Mouse (Mus musculus) liver, embryonic 13.5 days (tissue): Measurements from ENCODE around the gene Ano4. TPM values are rescaled to one million over a fixed set of nuclear protein-coding genes. Genes with fewer than 3 reads are reported as not detected.
"Not testable (repeated sequence)": the region's sequence is repeated elsewhere in the genome, so short reads cannot be mapped to it uniquely, and the experiment has no call there.

Experiments
- ATAC-seq: fragments of 200-750 bp; cut with Nextera tagmentation; 2 replicates; pipeline ENCODE4 v1.8.0; 2017; ENCODE audit warnings: low read depth, mild to moderate bottlenecking, moderate number of reproducible peaks, moderate library complexity
- DNase-seq: peaks from one replicate; pipeline ENCODE4 v3.0.0; 2022
- H3K27ac ChIP-seq: fragments of 300-500 bp; sonication (generic); 2 replicates; pipeline ENCODE4 v1.5.1; 2015; ENCODE audit warnings: moderate library complexity, mild to moderate bottlenecking, inconsistent platforms
- H3K27me3 ChIP-seq: fragments of 300-500 bp; sonication (generic); 2 replicates; pipeline ENCODE4 v1.6.1; 2015; ENCODE audit warnings: mild to moderate bottlenecking, inconsistent platforms
- H3K36me3 ChIP-seq: fragments of 300-500 bp; sonication (generic); 2 replicates; pipeline ENCODE4 v1.6.1; 2015; ENCODE audit warnings: mild to moderate bottlenecking, inconsistent platforms
- H3K4me1 ChIP-seq: fragments of 300-500 bp; sonication (generic); replicated peaks from 2 replicates; pipeline ENCODE4 v1.6.1; 2015; ENCODE audit warnings: inconsistent platforms
- H3K4me2 ChIP-seq: fragments of 300-500 bp; sonication (generic); 2 replicates; pipeline ENCODE4 v1.6.1; 2015; ENCODE audit warnings: inconsistent platforms, mild to moderate bottlenecking, moderate library complexity
- H3K4me3 ChIP-seq: fragments of 300-500 bp; sonication (generic); replicated peaks from 2 replicates; pipeline ENCODE4 v1.5.1; 2015; ENCODE audit warnings: mild to moderate bottlenecking, inconsistent platforms
- H3K9ac ChIP-seq: fragments of 300-500 bp; sonication (generic); 2 replicates; pipeline ENCODE4 v1.6.1; 2015; ENCODE audit warnings: mild to moderate bottlenecking, inconsistent platforms
- H3K9me3 ChIP-seq: fragments of 300-500 bp; sonication (generic); replicated peaks from 2 replicates; pipeline ENCODE4 v1.6.1; 2016; ENCODE audit warnings: inconsistent platforms
- WGBS: fragments of 180-500 bp; shearing (Covaris S2); methylation state at CpG from one replicate; pipeline ENCODE4 v1.1.7; 2015; ENCODE audit not compliant: insufficient replicate concordance; 5-methylcytosine and 5-hydroxymethylcytosine counted together
- polyA plus RNA-seq: library from polyadenylated mRNA; unstranded; fragments of >200 nt; fragmentation: Nextera tagmentation; extraction: Ambion mirVana; gene quantifications from 2 replicates; pipeline ENCODE4 v1.2.1, GENCODE M21; 2015

Gene Ano4
- polyA plus RNA-seq, 1 experiment from 2014 or later: 0.18 TPM

DNA sequence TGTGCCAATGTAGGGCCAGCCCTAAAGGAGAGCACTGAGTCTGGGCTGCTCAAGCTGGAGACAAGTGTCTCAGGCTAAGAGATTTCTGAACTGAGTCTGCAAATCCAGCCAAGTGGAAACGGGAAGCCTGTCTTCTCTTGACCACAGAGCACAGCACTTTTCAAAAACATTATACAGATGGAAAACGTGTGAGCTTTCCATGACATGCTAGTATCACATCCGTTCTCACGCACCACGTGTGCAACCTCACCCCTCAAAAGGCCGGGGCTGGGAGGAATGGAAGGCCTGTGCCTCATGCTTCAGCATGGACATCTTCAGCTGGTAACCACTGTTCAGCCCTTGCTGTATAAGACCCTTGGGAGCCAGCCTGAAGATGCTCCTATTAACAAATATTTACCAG is 230.2 kb downstream of the Ano4 start:
- no peak overlapping the region for H3K27ac ChIP-seq
- H3K4me2 ChIP-seq: no peak overlapping the region
- no peak for DNase-seq
- no peaks in the 10 kb centered on the region for H3K9me3 ChIP-seq
- no peak overlapping the region for H3K4me3 ChIP-seq
- H3K9ac ChIP-seq: no peak overlapping the region
- H3K27me3 ChIP-seq: no peaks in the 10 kb centered on the region
- ATAC-seq: no peak
- no peaks in the 10 kb centered on the region for H3K36me3 ChIP-seq
- 67% methylated on average over 6 of the region's 6 CpGs for WGBS
- no peaks in the 10 kb centered on the region for H3K4me1 ChIP-seq

DNA sequence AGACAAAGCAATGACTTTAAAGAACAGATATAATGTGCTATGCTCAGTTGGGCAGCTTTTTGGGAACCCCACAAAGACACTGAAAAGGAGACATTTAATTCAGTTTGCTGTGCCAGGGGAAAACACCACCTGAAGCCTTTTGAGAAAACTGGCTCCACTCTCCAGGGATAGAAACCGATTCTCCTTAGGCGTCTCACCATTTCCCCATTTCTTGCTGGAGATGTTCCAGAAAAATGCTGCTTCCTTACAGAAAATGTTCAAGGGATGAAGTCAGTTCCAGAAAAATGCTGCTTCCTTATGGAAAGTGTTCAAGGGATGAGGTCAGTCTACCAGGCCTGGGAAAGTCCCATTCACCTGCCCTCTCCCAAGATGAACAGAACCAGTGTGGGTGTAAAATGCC is 233.1 kb downstream of the Ano4 start:
- Histone ChIP-seq H3K27me3 (no peaks in the 10 kb centered on the region), H3K4me1 (no peaks in the 10 kb centered on the region), H3K4me3 (no peak overlapping the region), H3K27ac (no peak overlapping the region), H3K9ac (no peak overlapping the region), H3K9me3 (no peaks in the 10 kb centered on the region), H3K4me2 (no peak overlapping the region), H3K36me3 (no peaks in the 10 kb centered on the region)
- DNase-seq (no peak), ATAC-seq (no peak)
- 72% methylated on average over 2 of the region's 2 CpGs for WGBS

- WGBS: 68% methylated on average over 1 of the region's 1 CpGs
- no peak overlapping the region for H3K27ac ChIP-seq
- H3K9me3 ChIP-seq: no peaks in the 10 kb centered on the region
- no peak for DNase-seq
- H3K27me3 ChIP-seq: no peaks in the 10 kb centered on the region
- no peak for ATAC-seq
- no peak overlapping the region for H3K9ac ChIP-seq
- no peak overlapping the region for H3K4me3 ChIP-seq
- no peak overlapping the region for H3K4me2 ChIP-seq
- H3K36me3 ChIP-seq: no peaks in the 10 kb centered on the region
- no peaks in the 10 kb centered on the region for H3K4me1 ChIP-seq
Measured at GRCm38 (mm10) chr10:89110917-89111316, 233.6 kb downstream of the Ano4 start.

DNA sequence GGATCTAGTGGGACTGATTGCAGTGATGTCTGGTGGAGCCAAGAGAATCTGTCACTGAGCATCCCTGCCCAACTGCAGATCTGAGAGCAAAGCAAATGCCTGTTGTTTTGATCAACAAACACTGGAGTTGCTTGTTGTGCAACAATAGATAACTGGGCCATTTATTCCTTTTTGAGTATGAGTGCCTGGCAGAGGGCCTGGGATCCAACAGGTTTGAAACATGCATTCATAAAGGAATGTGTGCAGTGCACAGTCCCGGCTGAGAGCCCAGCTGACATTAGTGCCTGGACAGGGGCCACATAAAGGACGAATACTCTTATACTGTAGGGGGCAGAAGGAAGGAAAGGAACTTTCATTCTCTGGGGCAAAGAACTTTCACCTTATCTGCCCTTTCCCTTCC is 241.0 kb downstream of the Ano4 start:
- ATAC-seq: no peak
- H3K4me2 ChIP-seq: no peak overlapping the region
- H3K9ac ChIP-seq: no peak overlapping the region
- no peak overlapping the region for H3K27ac ChIP-seq
- no peaks in the 10 kb centered on the region for H3K36me3 ChIP-seq
- no peaks in the 10 kb centered on the region for H3K9me3 ChIP-seq
- 56% methylated on average over 2 of the region's 2 CpGs for WGBS
- no peaks in the 10 kb centered on the region for H3K27me3 ChIP-seq
- DNase-seq: no peak
- no peak overlapping the region for H3K4me3 ChIP-seq
- H3K4me1 ChIP-seq: no peaks in the 10 kb centered on the region

- no peak overlapping the region for H3K4me2 ChIP-seq
- no peaks in the 10 kb centered on the region for H3K36me3 ChIP-seq
- DNase-seq: no peak
- H3K27ac ChIP-seq: no peak overlapping the region
- no peak overlapping the region for H3K4me3 ChIP-seq
- no peaks in the 10 kb centered on the region; the same call in 1 of the 2 replicates for H3K4me1 ChIP-seq
- no peaks in the 10 kb centered on the region for H3K27me3 ChIP-seq
- ATAC-seq: no peak
- 47% methylated on average over 7 of the region's 7 CpGs for WGBS
- no peak overlapping the region for H3K9ac ChIP-seq
- H3K9me3 ChIP-seq: no peaks in the 10 kb centered on the region
Measured at GRCm38 (mm10) chr10:89102025-89102424, 242.5 kb downstream of the Ano4 start.

GRCm38 (mm10) chr10:89098183-89098582 is 246.4 kb downstream of the Ano4 start:
- WGBS: 48% methylated on average over 4 of the region's 4 CpGs
- ATAC-seq: no peak
- Histone ChIP-seq H3K4me1 (peaks cover 5% of the 10 kb centered on the region), H3K9ac (no peak overlapping the region), H3K36me3 (no peaks in the 10 kb centered on the region), H3K4me2 (no peak overlapping the region), H3K9me3 (no peaks in the 10 kb centered on the region), H3K27ac (no peak overlapping the region), H3K4me3 (no peak overlapping the region), H3K27me3 (no peaks in the 10 kb centered on the region)
- no peak for DNase-seq

DNA sequence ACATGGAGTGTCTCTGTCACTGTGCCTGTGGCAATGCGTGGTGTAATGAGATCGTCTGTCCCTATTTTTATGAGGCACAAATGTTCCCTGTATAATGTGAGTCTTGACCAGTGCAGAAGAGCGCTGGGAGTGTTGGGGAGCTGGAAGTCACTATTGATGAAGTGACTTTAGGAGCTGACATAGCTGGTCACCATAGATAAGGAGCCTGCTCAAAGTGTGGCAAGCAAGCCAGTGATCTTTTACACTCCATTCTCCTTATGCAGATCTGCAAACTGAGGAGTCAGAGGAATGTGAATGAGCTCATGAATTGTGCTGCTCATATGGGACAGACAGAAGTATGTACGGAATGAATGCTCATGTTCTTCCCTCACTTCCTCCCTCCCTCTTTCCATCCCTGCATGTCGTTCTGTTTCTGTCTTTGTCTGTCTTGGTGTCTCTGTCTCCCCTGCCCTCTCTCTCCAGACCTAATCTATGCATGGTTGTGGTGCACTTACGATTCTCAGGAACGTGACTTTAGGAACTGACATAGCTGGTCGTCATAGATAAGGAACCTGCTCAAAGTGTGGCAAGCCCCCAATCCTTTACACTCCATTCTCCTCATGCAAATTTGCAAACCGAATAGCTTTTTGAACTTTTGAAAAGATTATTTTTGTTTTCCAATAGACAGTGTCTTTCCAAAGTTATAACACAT is 252.1 kb downstream of the Ano4 start:
- Histone ChIP-seq H3K36me3 (no peaks in the 10 kb centered on the region), H3K4me3 (no peak overlapping the region), H3K4me2 (peak overlapping the region; percentile 44), H3K9ac (no peak overlapping the region), H3K4me1 (peaks cover 23% of the 10 kb centered on the region), H3K27me3 (no peaks in the 10 kb centered on the region), H3K27ac (peak overlapping the region; percentile 65), H3K9me3 (no peaks in the 10 kb centered on the region)
- 29% methylated on average over 9 of the region's 9 CpGs for WGBS
- DNase-seq: peak; percentile 42
- peak; percentile 98 for ATAC-seq

- H3K4me1 ChIP-seq: no peaks in the 10 kb centered on the region
- H3K27ac ChIP-seq: no peak overlapping the region
- 63% methylated on average over 5 of the region's 5 CpGs for WGBS
- H3K9ac ChIP-seq: no peak overlapping the region
- H3K9me3 ChIP-seq: no peaks in the 10 kb centered on the region
- no peak overlapping the region for H3K4me3 ChIP-seq
- no peaks in the 10 kb centered on the region for H3K27me3 ChIP-seq
- no peaks in the 10 kb centered on the region for H3K36me3 ChIP-seq
- no peak overlapping the region for H3K4me2 ChIP-seq
- DNase-seq: no peak
- no peak for ATAC-seq
Measured at GRCm38 (mm10) chr10:89077447-89077846, 267.1 kb downstream of the Ano4 start.

GRCm38 (mm10) chr10:89055891-89056290 is 288.7 kb downstream of the Ano4 start:
- H3K4me2 ChIP-seq: no peak overlapping the region
- no peaks in the 10 kb centered on the region for H3K36me3 ChIP-seq
- H3K4me1 ChIP-seq: no peaks in the 10 kb centered on the region
- no peak overlapping the region for H3K27ac ChIP-seq
- no peaks in the 10 kb centered on the region for H3K9me3 ChIP-seq
- 61% methylated on average over 3 of the region's 3 CpGs for WGBS
- DNase-seq: no peak
- H3K9ac ChIP-seq: no peak overlapping the region
- ATAC-seq: no peak
- no peak overlapping the region for H3K4me3 ChIP-seq
- no peaks in the 10 kb centered on the region for H3K27me3 ChIP-seq

DNA sequence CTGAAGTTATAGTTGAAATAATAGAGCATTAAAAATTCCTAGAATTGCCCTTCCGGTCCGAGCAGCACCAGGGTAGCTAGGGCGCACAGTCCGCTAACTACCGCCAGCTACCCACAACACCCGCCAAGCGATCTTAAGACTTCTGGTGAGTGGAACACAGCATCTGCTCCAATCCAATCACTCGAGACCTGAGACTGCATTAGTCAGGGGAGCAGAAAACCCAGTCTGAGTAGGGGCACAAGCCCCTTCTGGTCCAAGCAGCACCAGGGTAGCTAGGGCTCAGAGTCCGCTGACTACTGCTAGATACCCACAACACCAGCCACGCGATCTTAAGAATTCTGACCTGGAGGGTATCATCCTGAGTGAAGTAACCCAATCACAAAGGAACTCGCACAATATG is 299.6 kb downstream of the Ano4 start:
- DNase-seq, H3K4me3 ChIP-seq, H3K9ac ChIP-seq, H3K27ac ChIP-seq, H3K9me3 ChIP-seq, H3K4me2 ChIP-seq, H3K36me3 ChIP-seq, H3K27me3 ChIP-seq, ATAC-seq, H3K4me1 ChIP-seq: not testable (repeated sequence)
- WGBS: 77% methylated on average over 12 of the region's 12 CpGs

DNA sequence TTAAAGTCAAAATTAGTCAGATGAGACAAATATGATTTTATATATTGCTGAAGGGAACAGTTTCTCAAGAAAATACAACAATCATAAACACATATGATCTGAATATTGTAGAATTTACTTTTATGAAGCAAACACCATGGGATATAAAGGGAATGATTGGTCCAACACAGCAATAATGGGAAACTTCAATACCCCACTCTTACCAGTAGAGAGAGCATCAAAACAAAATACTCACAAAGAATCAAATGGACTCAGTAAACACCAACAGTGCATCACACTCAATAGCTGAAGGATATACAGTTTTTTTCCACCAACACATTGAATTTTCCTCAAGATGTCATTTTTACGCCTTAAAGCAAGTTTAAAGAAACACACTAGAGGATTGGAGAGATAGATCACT is 300.4 kb downstream of the Ano4 start:
- H3K9ac ChIP-seq: no peak overlapping the region
- no peak overlapping the region for H3K4me3 ChIP-seq
- no peaks in the 10 kb centered on the region for H3K36me3 ChIP-seq
- no peak for ATAC-seq
- H3K9me3 ChIP-seq: no peaks in the 10 kb centered on the region
- WGBS: 55% methylated on average over 1 of the region's 1 CpGs
- no peak overlapping the region for H3K27ac ChIP-seq
- H3K4me2 ChIP-seq: no peak overlapping the region
- DNase-seq: no peak
- H3K4me1 ChIP-seq: no peaks in the 10 kb centered on the region
- H3K27me3 ChIP-seq: no peaks in the 10 kb centered on the region

- no peak overlapping the region for H3K4me2 ChIP-seq
- no peak overlapping the region for H3K27ac ChIP-seq
- no peak for ATAC-seq
- H3K9me3 ChIP-seq: no peaks in the 10 kb centered on the region
- H3K4me3 ChIP-seq: no peak overlapping the region
- no peak for DNase-seq
- H3K27me3 ChIP-seq: no peaks in the 10 kb centered on the region
- 46% methylated on average over 5 of the region's 5 CpGs for WGBS
- H3K4me1 ChIP-seq: no peaks in the 10 kb centered on the region
- H3K9ac ChIP-seq: no peak overlapping the region
- H3K36me3 ChIP-seq: no peaks in the 10 kb centered on the region
Measured at GRCm38 (mm10) chr10:89018926-89019325, 325.6 kb downstream of the Ano4 start.
